Mouse (Mus musculus) kidney, adult 9 months (tissue): ENCODE measurements around the gene Gm49322.

Experiments used
- DNase-seq: peaks from one replicate; pipeline ENCODE4 v3.0.0; 2022

The Gm49322 gene

DNA sequence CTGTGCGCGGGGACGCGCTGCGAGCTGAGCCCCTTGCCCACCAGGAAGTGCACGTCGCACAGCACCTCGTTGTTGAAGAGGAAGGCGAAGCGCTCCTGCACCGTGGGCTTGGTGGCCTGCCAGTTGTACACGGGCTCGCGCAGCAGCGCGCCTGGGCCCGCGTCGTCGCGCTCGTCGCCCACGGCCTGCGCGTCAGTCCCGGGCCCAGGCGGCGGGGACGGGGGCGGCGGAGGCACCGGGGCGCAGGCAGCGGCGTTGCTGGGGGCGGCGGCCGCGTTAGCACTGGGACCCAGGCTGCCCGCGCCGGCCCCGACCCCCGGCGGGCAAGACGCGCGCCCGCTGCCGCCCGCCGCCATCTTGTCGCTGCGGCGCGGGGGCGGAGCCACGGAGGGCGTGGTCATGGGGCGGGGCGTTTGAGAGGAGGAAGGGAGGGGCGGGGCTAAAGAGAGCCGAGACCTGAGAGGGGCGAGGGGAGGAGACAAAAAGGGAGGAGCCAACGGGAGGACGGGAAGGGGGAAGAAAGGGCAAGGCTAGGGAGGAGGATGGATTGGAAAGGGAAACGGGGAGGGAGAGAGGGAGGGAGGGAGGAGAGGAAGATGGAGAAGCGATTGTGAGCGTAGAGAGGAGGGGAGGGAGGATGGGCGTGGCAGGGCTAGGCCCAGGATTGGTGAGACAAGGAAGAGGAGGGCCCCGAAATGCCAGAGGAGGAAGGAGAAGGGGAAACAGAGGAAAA lies 50.5 kb downstream of the Gm49322 start:
- DNase-seq = peak; percentile 98

DNA sequence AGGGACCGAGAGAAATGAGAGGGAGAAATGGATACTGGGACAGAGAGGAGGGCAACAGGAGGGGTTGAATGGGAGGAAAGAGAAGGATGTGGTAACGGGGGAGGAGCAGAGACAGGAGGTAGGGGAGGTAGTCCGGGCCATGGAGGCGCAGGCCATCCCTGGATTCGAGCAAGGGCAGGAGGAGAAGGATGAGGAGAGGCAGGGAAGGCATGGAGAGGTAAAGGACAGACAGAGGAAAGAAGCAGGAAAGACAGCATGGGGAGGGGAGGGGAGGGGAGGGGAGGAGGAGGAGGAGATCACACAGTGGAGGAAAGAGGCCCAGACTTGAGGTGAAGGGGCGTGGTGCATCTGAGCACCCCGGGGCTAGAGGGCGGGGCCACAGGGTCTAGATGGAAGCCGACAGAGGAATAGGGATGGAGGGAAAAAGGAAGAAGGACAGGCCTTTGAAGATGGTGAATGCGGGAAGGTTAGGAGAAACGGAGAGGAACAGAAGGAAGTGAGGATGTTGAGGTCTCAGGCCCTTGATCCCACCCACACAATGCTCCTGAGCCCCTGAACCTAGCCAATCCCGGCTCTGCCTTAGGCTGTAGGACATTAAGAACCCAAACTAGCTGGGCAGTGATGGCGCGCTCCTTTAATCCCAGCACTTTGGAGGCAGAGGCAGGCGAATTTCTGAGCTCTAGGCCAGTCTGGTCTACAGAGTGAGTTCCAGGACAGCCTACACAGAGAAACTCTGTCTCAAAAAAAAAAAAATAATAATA lies 51.2 kb downstream of the Gm49322 start, which contains the start of gene Btbd2:
TSS of gene Btbd2 (minus strand) at position 209 of the 761 bp plus-strand sequence.
- DNase-seq = no peak

DNA sequence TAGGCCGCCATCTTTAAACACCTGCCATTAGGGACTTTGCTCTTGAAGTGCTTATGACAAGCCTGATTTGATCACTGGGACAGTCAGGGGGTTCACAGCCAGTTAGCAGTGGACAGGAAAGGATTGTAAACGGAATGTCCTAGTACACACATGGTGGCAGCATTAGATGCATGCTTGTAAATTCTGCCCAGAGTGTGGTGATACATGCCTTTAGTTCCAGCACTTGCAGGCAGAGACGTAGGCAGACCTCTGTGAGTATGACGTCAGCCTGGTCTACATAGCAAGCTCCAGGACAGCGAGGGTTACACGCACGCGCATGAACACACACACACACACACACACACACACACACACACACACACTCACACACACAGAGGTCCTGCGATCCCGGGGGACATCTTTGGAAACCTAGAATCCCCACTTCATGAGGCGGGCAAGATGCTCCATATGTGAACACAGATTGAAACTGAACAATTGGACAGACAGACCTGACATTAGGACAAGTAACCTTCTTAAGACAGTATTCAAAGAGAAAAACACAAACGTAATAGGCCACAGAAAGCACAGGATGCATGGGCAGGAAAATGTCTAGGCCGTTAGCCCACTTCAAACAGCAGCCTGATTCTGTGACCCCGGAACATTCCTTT lies 52.5 kb downstream of the Gm49322 start:
- no peak for DNase-seq

DNA sequence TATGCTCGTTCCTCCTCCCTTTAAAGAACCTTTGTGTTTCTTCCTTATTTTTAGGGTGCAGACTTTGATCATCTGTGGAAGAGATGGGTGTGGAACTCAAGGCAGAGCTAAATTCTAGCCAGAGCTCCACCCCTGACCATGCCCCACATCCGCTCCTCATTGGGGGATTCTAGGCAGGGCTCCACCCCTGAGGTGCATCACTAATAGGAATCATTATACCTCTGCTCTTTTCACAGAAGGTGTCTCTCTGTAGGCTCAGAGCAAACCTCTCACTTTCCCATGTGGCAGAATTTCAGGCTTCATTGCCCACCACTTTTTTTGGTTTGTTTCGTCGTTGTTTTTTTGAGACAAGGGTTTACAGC lies 53.0 kb downstream of the Gm49322 start:
- DNase-seq = peak; percentile 68

DNA sequence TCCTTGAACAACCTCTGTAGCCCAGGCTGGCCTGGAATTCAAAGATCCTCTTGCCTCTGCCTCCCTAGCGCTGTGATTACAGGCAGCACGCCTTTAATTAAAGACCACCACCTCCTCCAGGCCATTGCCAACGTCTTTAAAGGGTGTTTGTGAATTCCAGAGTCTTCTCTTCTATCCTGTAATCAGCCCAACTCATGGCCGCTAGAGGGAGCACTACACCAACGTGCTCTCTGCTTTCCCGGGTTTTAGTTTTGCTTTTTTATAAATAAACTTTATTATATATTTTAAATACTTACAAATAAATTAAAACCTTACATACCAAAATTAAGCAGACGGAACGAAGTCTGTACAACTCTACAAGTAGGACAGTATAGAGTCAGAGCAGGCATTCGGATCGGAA lies 53.4 kb downstream of the Gm49322 start:
- DNase-seq = peak; percentile 88

DNA sequence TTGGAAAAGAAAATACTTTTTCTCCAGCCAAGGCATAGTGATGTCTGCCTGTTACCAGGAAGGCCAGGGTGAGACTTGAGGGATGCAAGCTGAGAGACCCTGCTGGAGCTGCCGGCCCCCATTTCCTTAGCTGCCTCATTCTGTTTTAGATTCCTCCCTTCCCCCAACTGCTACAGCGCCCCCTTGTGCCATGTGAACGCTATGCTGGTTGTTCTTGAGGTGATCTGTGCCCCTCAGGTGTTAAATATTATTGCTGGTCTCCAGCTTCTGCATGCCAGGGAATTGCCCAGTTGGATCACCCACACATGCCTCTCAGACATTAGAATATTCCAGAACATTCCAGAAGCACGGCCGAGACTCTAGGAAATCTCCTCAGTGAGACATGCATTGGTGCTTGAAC lies 55.3 kb downstream of the Gm49322 start:
- peak; percentile 87 for DNase-seq

DNA sequence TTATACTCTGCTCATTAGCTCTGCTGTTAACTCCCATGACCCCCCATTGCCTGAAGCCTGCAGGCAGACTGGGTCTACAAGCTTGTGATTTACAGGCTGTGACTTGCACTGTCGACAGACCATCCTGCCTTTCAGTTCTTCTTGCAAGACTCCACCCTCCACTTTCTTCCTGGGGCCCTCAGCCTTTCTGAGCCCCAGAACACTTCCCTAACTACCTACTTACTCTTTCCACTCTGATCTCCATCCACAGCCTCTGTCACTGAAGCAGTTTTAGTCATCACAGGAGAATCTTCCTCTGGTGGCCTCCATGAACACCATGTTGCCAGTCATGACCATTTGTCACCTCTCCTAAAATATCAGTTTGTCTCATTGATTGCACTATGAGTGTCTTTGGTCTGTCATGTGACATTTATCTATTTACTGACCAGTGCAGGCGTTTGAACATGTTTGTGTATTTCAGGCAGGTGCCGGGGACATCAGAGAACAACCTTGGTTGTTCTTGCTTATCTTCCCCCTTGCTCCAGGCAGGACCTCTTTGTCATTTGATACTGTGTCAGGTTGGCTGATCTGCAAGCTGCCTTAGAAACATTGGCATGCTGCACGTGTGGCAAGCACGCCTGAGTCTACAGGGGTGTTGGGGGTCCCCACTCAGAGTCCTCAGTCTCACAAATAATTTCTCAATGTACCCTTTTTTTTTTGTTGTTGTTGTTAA lies 57.8 kb downstream of the Gm49322 start:
- DNase-seq = no peak

DNA sequence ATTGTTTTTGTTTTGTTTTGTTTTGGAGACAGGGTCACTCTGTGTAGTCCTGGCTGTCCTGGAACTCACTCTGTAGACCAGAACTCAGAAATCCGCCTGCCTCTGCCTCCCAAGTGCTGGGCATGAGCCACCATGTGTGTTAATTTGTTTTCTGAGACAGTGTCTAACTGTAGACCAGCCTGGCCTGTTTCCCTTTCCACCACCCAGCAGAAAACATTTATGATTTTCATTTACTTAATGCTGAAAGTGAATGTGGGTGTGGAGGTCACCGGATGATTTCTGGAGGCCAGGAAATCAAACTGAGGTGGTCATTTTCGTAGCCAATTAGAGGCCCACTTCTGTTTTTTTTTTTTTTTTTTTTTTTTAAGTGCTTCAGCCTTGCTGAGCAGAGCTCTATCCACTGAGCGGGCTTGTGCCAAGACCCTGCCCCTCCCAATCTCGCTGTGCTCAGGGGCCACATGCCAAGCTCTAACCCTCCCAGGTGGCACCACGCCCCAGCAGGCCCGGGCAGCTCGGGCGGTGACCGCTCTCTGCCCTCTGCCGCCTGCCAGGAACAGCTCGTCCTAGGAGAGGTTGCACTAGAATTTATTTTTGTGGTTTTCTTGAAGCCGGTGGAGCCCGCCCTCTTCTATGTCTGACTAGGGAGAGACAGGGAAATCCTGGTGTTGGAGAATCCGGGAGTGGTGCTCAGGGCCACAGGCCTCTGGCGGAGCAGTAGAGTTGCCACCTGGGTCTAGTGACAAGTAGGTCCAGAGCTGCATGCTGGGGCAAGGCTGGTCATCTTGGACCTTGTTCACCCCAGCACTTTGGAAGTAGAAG lies 58.6 kb downstream of the Gm49322 start:
- peak; percentile 98 for DNase-seq

DNA sequence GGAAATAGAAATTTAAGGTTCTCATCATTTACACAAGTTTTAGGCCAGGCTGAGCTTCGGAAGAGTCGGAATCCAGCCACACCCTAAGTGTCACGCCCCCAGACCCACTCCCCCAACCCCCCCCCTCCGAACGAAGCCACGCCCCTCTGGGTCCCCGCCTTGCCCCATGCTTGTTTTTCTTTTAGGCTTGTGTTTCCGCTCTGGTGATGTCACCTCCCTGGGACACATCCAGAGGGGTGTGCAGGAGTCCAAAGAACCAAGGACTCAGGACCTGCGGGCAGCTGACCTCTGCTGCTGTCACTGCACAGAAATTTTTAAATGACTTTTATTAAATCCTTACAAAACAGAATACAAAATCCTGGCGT lies 59.2 kb downstream of the Gm49322 start:
- peak; percentile 90 for DNase-seq
